Mouse (Mus musculus): ENCODE measurements around the gene Smim13.

Smim13 gene

GRCm38 (mm10) chr13:41291466-41291974, 41.9 kb downstream of the Smim13 start:
- DNase-seq: no peak

DNA sequence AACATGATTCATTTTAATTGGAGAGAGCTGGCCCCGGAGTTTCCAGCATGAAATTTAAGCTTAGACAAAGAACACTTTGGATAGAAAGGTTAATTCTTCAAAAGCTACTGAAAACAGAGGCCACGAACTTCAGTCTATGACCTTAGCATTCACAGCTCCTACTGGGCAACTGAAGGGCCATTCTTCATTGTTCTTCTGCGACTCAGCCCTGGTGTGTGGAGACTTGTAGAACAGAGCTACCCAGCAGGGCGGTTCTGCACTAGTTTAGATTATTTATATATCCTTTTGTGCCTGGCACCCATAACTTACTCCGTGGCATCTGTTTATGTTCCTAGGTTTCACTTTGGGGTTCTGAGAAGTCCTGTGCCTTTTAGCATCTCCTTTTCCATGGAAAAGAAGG, 44.0 kb downstream of the Smim13 start:
- DNase-seq: peak; percentile 30

GRCm38 (mm10) chr13:41295886-41296285, 46.2 kb downstream of the Smim13 start:
- DNase-seq: no peak

GRCm38 (mm10) chr13:41296396-41296795, 46.8 kb downstream of the Smim13 start:
- DNase-seq: peak; percentile 48

GRCm38 (mm10) chr13:41298533-41298932, 48.9 kb downstream of the Smim13 start:
- DNase-seq: peak; percentile 16

DNA sequence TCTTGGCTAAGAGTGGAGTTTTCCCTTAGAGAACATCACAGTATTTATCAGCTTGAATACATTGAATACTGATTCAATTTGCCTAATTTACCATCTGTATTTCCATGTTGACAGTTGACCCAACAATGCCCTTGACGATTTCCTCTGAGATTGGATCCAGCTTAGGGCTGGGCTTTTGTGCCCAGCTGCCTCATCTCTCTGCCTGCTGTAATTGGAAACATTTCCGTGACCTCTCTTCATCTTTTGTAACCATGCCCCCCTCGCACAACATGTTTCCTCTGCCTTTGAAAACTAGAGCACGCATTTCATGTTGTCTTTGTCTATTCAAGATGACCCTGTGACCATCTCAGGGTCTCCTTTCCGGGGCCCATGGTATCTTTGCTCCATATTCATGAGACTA, 49.4 kb downstream of the Smim13 start:
- DNase-seq: peak; percentile 67

DNA sequence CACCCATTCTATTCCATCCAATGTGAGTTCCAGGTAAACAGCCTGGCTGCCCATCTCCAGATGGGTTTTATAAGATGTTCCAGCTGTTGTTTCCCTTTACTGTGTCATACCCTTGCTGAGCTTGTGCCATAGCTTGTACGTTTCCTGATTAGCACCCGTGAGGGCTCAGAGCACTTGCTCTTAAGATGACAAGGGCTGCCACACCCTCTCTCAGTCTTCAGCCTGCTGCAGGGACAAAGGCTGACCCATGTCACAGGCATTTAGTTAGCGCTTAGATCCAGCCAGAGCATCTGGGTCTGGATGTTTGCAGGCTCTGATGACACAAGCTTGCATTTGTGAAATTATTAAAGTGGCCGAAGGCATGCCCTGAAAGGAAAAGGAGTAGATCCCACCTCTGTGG, 50.4 kb downstream of the Smim13 start:
- no peak for DNase-seq

GRCm38 (mm10) chr13:41302716-41303115, 53.1 kb downstream of the Smim13 start:
- DNase-seq: peak; percentile 82

- no peak for DNase-seq
Measured at GRCm38 (mm10) chr13:41320749-41321148, 71.1 kb downstream of the Smim13 start.

GRCm38 (mm10) chr13:41321433-41321832, 71.8 kb downstream of the Smim13 start:
- no peak for DNase-seq

DNA sequence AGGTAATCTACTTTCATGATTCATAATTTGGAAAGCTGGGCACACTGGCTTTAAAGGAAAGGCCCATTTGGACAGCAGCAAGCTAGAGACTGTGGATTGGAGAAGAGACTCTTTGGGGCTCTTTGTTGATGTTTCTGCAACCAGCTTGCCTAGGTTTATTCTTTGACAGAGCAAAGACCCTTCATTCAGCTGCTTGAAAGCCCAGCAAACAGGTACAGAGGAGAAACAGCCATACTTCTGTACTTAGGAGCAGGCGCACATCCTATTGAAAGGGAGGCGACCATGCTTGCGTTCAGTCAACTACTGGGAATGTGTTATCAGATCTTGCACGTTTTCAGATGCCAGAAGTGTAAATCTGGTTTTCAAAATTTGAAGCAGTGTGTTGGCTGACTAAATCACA, 75.0 kb downstream of the Smim13 start:
- DNase-seq: no peak

GRCm38 (mm10) chr13:41325346-41325745, 75.7 kb downstream of the Smim13 start:
- no peak for DNase-seq

DNA sequence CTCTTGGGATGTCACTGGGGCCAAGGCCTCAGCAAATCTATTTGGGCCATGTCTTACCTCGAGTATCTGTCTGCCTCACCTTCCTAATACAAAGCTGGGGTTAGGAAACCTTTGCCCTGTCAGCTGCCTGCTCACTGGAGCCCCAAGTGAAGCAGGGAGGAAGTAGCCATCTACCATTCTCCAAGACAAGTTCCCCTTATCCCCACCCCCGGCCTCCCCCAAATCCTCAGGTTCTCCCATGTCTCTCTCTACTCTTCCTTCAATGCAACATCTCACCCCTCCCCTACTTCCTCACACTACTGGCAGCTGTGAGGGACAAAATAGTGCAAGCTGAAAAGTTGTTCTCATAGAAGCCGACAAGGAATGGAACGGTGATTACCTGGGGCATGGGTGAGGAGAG, 76.5 kb downstream of the Smim13 start:
- no peak for DNase-seq
